Mouse (Mus musculus): Measurements from ENCODE around the gene Odf4.
"Not testable (repeated sequence)": the region's sequence is repeated elsewhere in the genome, so short reads cannot be mapped to it uniquely, and the experiment has no call there.

The Odf4 gene

GRCm38 (mm10) chr11:68926981-68927380 lies at the start of gene Odf4:
Gene Odf4 (minus strand): TSS chr11:68927081.
- DNase-seq: no peak

GRCm38 (mm10) chr11:68975601-68976000 lies 48.7 kb upstream of the Odf4 start:
- DNase-seq: no peak

- no peak for DNase-seq
These were observed 48.2 kb upstream of the Odf4 start, which contains the start of gene Rangrf for GRCm38 (mm10) chr11:68975085-68975484. Gene Rangrf (minus strand): TSS chr11:68975185.

GRCm38 (mm10) chr11:68974059-68974450 lies 47.2 kb upstream of the Odf4 start:
- DNase-seq: no peak

- DNase-seq: peak; percentile 92 to 94
These were observed 46.6 kb upstream of the Odf4 start for GRCm38 (mm10) chr11:68973250-68974058.

GRCm38 (mm10) chr11:68970232-68970631 lies 43.4 kb upstream of the Odf4 start:
- peak; percentile 51 to 66 for DNase-seq

GRCm38 (mm10) chr11:68968752-68969151 lies 41.9 kb upstream of the Odf4 start:
- DNase-seq: no peak

- DNase-seq: peak; percentile 91 to 95
These were observed 40.7 kb upstream of the Odf4 start, which contains the start of gene Slc25a35 for GRCm38 (mm10) chr11:68967337-68968282. Gene Slc25a35 (plus strand): TSS chr11:68968131.

- DNase-seq: no peak
These were observed 39.7 kb upstream of the Odf4 start for GRCm38 (mm10) chr11:68966554-68966953.

GRCm38 (mm10) chr11:68965845-68966244 lies 39.0 kb upstream of the Odf4 start:
- peak; percentile 75 to 77 for DNase-seq

GRCm38 (mm10) chr11:68965050-68965449 lies 38.2 kb upstream of the Odf4 start:
- DNase-seq: no peak

- DNase-seq: no peak
These were observed 36.5 kb upstream of the Odf4 start for GRCm38 (mm10) chr11:68963405-68963804.

GRCm38 (mm10) chr11:68962159-68962558 lies 35.3 kb upstream of the Odf4 start:
- DNase-seq: not testable (repeated sequence)

- DNase-seq: no peak
These were observed 34.7 kb upstream of the Odf4 start for GRCm38 (mm10) chr11:68961596-68961995.

- no peak for DNase-seq
These were observed 31.1 kb upstream of the Odf4 start for GRCm38 (mm10) chr11:68957971-68958370.

GRCm38 (mm10) chr11:68957308-68957707 lies 30.4 kb upstream of the Odf4 start, which contains the start of gene Arhgef15:
Gene Arhgef15 (minus strand): TSS chr11:68957480.
- peak in 1 of 2 experiments; percentile 36 for DNase-seq

- peak; percentile 45 to 58 for DNase-seq
These were observed 29.8 kb upstream of the Odf4 start for GRCm38 (mm10) chr11:68956697-68957096.

- DNase-seq: peak; percentile 33 to 45
These were observed 29.2 kb upstream of the Odf4 start for GRCm38 (mm10) chr11:68956107-68956506.

- no peak for DNase-seq
These were observed 28.6 kb upstream of the Odf4 start for GRCm38 (mm10) chr11:68955473-68955872.

- peak in 1 of 2 experiments; percentile 27 for DNase-seq
These were observed 27.5 kb upstream of the Odf4 start for GRCm38 (mm10) chr11:68954408-68954807.

- DNase-seq: no peak
These were observed 27.0 kb upstream of the Odf4 start for GRCm38 (mm10) chr11:68953903-68954302.

- DNase-seq: no peak
These were observed 20.7 kb upstream of the Odf4 start for GRCm38 (mm10) chr11:68947542-68947993.

- DNase-seq: no peak
These were observed 20.0 kb upstream of the Odf4 start for GRCm38 (mm10) chr11:68946806-68947440.

All from kidney, postnatal 4 days (tissue).